Mouse (Mus musculus): Measurements from ENCODE around the gene Prr3. TPM values are rescaled to one million over a fixed set of nuclear protein-coding genes. Genes with fewer than 3 reads are reported as not detected.

Prr3 gene
- total RNA-seq, 2 experiments from 2014 or later, result 64.3 to 66.3 TPM

- DNase-seq (ENCODE audit: extremely low spot score in 1 of 2, low spot score in 2 of 2), result no peak
Measured at GRCm38 (mm10) chr17:36001121-36001897, 21.3 kb upstream of the Prr3 start.

GRCm38 (mm10) chr17:36000349-36000748 lies 20.3 kb upstream of the Prr3 start:
- intact Hi-C loops (cut with DNase I), result no loop called here
- DNase-seq (ENCODE audit: extremely low spot score in 1 of 2, low spot score in 2 of 2), result no peak

More at GRCm38 (mm10) chr17:36001121-36001897, 21.3 kb upstream of the Prr3 start:
- intact Hi-C loops (cut with DNase I), result no loop called here

DNA sequence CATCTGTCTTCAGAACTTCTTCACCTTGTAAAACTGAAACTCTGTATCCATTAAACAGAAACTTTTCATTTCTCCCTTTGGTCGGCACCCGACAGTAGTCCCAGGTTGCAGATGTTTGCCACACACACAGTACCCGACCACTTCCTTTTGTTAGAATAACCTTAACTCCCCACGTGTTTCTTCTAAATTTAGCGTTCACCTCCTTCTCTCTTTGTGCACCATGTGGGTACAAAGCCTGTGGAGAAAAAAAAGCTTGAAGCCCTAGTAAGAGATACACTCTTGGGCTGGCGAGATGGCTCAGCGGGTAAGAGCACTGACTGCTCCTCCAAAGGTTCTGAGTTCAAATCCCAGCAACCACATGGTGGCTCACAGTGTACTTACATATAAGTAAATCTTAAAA lies 19.3 kb upstream of the Prr3 start:
- intact Hi-C loops (cut with DNase I), result loop anchor here (5.0 to 10.0 kb wide), 3 partner anchors 45 to 193 kb away; partner anchors contain the start of genes Gm6034, H2-T22 and H2-T3
- DNase-seq (ENCODE audit: extremely low spot score in 1 of 2, low spot score in 2 of 2), result no peak

DNA sequence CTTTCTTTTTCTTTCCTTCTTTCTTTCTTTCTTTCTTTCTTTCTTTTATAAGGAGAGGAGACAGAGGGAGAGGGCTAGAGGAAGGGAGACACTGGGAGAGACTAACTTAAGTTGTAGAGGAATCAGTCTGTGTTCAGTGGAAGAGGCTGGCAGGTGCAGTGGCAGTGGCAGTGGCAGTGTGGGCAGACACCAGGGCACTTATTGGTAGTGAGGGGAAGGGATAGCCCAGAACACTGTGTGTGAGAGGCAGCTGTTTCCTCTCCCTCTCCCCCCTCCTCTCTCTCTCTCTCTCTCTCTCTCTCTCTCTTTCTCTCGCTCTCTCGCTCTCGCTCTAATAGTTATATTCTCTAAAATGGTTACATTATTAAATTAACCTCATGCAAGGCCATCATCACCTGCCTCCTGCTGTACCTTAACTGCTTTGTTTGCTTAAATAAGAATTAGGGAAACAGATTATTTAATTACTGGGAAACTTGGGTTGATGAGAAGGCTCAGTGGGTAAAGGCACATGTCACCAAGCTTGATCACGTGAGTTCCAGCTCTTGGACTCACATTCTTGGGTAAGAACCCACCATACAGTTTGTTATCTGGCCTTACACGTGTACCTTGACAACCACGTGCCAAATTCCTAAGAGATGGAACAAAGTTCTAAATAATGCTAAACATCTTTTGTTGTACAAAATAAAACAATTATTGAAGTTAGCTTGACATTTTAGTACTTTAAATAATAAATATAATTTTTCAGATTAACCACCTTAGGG lies 18.7 kb upstream of the Prr3 start:
- DNase-seq (ENCODE audit: extremely low spot score in 1 of 2, low spot score in 2 of 2), result no peak
- intact Hi-C loops (cut with DNase I), result loop anchor here (5.0 to 10.0 kb wide), 3 partner anchors 46 to 194 kb away; partner anchors contain the start of genes Gm6034, H2-T22 and H2-T3

DNA sequence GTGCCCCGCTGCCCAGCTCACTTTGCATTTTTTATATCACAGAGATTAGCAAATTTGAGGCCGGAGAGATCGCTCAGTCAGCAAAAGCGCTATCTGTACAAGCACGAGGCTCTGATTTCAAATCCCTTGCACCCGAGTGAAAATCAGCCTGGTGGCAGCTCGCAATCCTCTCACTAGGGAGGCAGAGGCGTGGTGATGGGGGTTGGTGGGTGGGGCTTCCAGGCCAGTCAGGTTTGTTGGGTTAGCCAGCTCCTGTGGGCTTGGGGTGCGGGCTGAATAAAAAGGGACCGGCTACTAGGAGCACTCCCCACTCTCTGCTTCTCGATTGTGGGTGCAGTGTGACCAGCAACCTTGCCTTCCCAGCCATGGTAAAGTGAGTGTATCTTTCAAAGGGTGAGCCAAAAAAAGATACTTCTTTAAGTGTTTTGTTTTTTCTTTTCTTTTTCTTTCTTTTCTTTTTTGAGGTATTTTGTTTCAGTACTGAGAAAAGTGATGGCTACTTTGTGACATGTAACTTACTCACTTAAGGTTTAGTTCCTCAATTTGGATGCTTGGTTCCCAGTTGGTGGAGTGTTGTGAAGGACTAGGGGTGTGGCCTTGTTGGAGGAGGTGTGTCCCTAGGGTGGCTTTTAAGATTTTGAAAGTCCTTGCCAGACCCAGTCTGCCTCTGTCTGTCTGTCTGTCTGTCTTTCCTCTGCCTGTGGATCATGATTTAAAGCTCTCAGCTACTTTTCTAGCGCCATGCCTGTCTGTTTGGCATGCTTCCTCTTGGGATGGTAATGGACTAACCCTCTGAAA lies 17.9 kb upstream of the Prr3 start:
- intact Hi-C loops (cut with DNase I), result loop anchor here (5.0 to 10.0 kb wide), 3 partner anchors 47 to 194 kb away; partner anchors contain the start of genes Gm6034, H2-T22 and H2-T3
- DNase-seq (ENCODE audit: extremely low spot score in 1 of 2, low spot score in 2 of 2), result no peak

DNA sequence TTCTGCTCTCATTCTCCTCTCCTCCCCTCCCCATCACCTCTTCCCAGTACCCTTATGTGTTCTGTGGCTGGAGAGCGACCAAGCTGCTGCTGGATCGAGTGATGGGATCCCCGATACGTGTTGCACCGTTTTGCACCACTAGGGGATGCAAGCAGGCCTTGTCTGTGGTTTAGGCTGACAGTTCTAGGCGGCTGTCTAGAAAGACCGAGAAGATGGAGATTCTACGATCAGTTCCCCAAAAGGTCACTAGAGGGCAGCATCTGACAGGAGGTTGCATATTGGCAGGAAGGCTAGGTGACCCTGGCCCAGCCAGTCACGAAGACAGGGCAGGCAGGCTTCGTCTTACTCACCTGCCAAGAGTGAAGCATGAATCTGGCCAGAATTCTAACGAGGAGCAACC lies 16.9 kb upstream of the Prr3 start:
- DNase-seq (ENCODE audit: extremely low spot score in 1 of 2, low spot score in 2 of 2), result peak; percentile 91 to 93
- intact Hi-C loops (cut with DNase I), result loop anchor here (5.0 to 10.0 kb wide), 3 partner anchors 48 to 195 kb away; partner anchors contain the start of genes Gm6034, H2-T22 and H2-T3

DNA sequence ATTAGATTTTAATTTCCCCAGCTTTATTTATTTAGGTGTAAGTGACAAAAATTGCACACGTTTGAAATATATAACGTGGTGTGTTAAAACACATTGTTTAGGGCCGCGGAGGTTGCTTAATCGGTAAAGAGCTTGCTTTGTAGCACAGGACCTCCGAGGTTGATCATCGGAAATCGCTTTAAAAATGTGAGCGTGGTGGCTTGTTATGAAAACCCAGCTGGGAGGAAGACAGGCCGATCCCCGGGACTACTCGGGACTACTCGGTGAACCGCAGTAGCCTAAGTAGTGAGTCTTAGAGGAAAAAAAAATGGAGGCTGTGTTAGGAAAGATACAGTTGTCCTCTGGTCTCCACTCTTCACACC lies 14.8 kb upstream of the Prr3 start:
- intact Hi-C loops (cut with DNase I), result loop anchor here (5.0 to 10.0 kb wide), 3 partner anchors 50 to 197 kb away; partner anchors contain the start of genes Gm6034, H2-T22 and H2-T3
- DNase-seq (ENCODE audit: extremely low spot score in 1 of 2, low spot score in 2 of 2), result no peak

GRCm38 (mm10) chr17:35994175-35994878 lies 14.3 kb upstream of the Prr3 start:
- intact Hi-C loops (cut with DNase I), result loop anchor here (10.0 kb wide), 1 partner anchor 50 kb away; the partner anchor contains the start of genes Gm6034 and H2-T22
- peak; percentile 79 to 86 for DNase-seq (ENCODE audit: extremely low spot score in 1 of 2, low spot score in 2 of 2)

DNA sequence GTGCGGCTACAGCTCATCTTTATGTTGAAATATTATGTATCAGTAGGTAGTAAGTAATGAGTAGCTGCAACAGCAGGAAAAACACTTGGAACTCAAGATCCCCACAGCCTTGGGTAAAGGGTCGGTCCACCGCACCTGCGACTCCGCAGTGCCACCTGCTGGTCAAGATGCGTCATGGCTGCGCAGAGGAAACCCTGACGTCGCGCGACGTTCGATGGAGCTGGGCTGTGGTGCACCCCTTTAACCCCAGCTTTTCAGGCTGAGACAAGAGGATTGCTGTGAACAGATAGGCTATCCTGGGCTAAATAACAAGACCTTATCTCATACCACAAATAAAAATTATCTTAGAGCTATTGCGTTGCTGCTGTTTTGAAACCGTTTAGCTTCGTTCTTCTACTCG lies 13.6 kb upstream of the Prr3 start:
- peak; percentile 73 to 84 for DNase-seq (ENCODE audit: extremely low spot score in 1 of 2, low spot score in 2 of 2)
- intact Hi-C loops (cut with DNase I), result loop anchor here (10.0 kb wide), 1 partner anchor 51 kb away; the partner anchor contains the start of genes Gm6034 and H2-T22

DNA sequence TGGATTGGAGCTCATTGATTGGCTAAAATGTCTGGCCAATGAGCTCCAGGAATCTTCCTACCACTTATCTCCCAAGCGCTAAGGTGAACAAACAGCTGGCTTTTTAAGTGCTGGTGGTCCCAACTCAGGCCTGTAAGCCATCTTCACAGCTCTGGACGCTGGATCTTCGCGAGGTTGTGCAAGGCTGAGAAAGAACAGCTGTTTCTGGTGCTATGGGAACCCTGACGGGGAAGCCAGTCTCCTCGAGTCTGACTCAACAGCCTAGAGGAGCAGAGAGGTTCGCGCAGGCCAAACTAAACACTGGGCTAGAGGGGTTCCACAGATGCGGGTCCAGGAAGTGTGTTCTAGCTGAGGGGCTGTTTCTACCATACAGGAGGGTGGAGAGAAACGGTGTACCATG lies 11.7 kb upstream of the Prr3 start:
- DNase-seq (ENCODE audit: extremely low spot score in 1 of 2, low spot score in 2 of 2), result no peak
- intact Hi-C loops (cut with DNase I), result loop anchor here (10.0 kb wide), 1 partner anchor 53 kb away; the partner anchor contains the start of genes Gm6034 and H2-T22

GRCm38 (mm10) chr17:35981776-35982175 lies 1.7 kb upstream of the Prr3 start:
- no peak for DNase-seq (ENCODE audit: extremely low spot score in 1 of 2, low spot score in 2 of 2)
- intact Hi-C loops (cut with DNase I), result no loop called here

DNA sequence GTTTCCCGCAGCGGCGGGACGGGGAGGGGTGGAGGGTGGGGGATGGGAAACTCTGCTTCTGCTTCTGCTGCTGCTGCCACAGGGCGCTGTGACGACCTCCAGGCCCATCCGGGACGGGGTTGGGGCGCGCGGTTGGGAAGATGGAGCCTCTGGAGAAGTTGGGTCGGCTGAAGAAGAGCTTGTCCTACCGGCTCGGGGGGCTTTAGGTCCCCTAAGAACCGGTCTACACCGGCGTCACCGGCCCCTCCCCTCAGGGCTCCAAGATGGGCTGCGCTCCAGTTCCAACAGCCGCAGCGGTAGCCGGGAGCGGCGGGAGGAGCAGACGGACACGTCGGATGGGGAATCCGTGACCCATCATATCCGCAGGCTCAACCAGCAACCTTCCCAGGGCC lies 323 bp upstream of the Prr3 start:
- intact Hi-C loops (cut with DNase I), result no loop called here
- DNase-seq (ENCODE audit: extremely low spot score in 1 of 2, low spot score in 2 of 2), result peak in 1 of 2 experiments; percentile 81

- peak; percentile 87 to 91 for DNase-seq (ENCODE audit: extremely low spot score in 1 of 2, low spot score in 2 of 2)
- intact Hi-C loops (cut with DNase I), result no loop called here
Measured at GRCm38 (mm10) chr17:35978811-35979400, 1.1 kb downstream of the Prr3 start.

- DNase-seq (ENCODE audit: extremely low spot score in 1 of 2, low spot score in 2 of 2), result no peak
- intact Hi-C loops (cut with DNase I), result no loop called here
Measured at GRCm38 (mm10) chr17:35972131-35972530, 7.9 kb downstream of the Prr3 start.

GRCm38 (mm10) chr17:35969418-35970389 lies 10.3 kb downstream of the Prr3 start, which contains the start of gene Abcf1:
Gene Abcf1, minus strand, starts transcription at chr17:35969761.
- DNase-seq (ENCODE audit: extremely low spot score in 1 of 2, low spot score in 2 of 2), result peak; percentile 97 to 99
- intact Hi-C loops (cut with DNase I), result no loop called here

DNA sequence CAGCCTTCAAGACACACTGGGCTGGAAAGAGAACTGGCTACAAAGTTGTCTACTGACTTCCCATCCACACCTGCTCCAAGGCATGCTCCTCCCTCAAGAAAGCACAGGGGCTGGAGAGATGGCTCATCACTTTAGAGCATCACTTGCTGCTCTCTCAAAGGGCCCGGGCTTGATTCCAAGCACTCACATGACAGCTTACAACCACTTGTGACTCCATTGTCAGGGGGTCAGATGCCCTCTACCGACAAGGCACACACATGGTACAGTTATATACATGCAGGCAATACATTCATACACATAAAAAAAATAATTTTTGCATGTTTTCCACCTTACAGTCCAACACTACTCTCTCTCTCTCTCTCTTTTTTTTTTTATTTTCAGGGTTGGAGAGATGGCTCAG lies 12.4 kb downstream of the Prr3 start:
- intact Hi-C loops (cut with DNase I), result no loop called here

More for the DNA sequence above, 12.4 kb downstream of the Prr3 start:
- no peak for DNase-seq (ENCODE audit: extremely low spot score in 1 of 2, low spot score in 2 of 2)

All from left cerebral cortex, postnatal 10 days (tissue).